Mouse (Mus musculus) heart, postnatal 0 days (tissue): ENCODE measurements around the gene Mknk2. TPM values are rescaled to one million over a fixed set of nuclear protein-coding genes. Genes with fewer than 3 reads are reported as not detected.

ENCODE experiments used
- ATAC-seq: fragments of 200-750 bp; cut with Nextera tagmentation; 2 replicates; pipeline ENCODE4 v1.8.0; 2017; ENCODE audit warnings: low read depth, moderate number of reproducible peaks, moderate library complexity; ENCODE audit not compliant: insufficient read depth
- DNase-seq: peaks from one replicate; pipeline ENCODE4 v3.0.0-alpha.2; 2016; ENCODE audit warnings: low spot score
- H3K27ac ChIP-seq: fragments of 300-500 bp; sonication (generic); 2 replicates; pipeline ENCODE4 v1.5.1; 2014; ENCODE audit warnings: low read depth, mild to moderate bottlenecking
- H3K27me3 ChIP-seq: fragments of 300-500 bp; sonication (generic); 2 replicates; pipeline ENCODE4 v1.6.1; 2014; ENCODE audit warnings: low read length, mixed read lengths; ENCODE audit not compliant: control insufficient read depth, insufficient read depth
- H3K36me3 ChIP-seq: fragments of 300-500 bp; sonication (generic); replicated peaks from 2 replicates; pipeline ENCODE4 v1.6.1; 2014; ENCODE audit warnings: low read length, mixed read lengths; ENCODE audit not compliant: control insufficient read depth, insufficient read depth
- H3K4me1 ChIP-seq: fragments of 300-500 bp; sonication (generic); 2 replicates; pipeline ENCODE4 v1.6.1; 2014; ENCODE audit warnings: antibody characterized with exemption; ENCODE audit not compliant: control insufficient read depth, insufficient read depth
- H3K4me2 ChIP-seq: fragments of 300-500 bp; sonication (generic); 2 replicates; pipeline ENCODE4 v1.6.1; 2014; ENCODE audit warnings: low read depth, mild to moderate bottlenecking, low read length, moderate library complexity
- H3K4me3 ChIP-seq: fragments of 300-500 bp; sonication (generic); 2 replicates; pipeline ENCODE4 v1.5.1; 2014; ENCODE audit warnings: low read depth, low read length
- H3K9ac ChIP-seq: fragments of 300-500 bp; sonication (generic); replicated peaks from 2 replicates; pipeline ENCODE4 v1.6.1; 2014; ENCODE audit warnings: low read depth, low read length, mixed read lengths
- H3K9me3 ChIP-seq: fragments of 300-500 bp; sonication (generic); replicated peaks from 2 replicates; pipeline ENCODE4 v1.6.1; 2016; ENCODE audit warnings: low read length; ENCODE audit not compliant: control insufficient read depth
- CTCF ChIP-seq: IDR thresholded peaks from 2 replicates; pipeline ENCODE4 v1.5.1; 2016; ENCODE audit warnings: antibody characterized with exemption, control low read depth, low read depth
- EP300 ChIP-seq: IDR thresholded peaks from 2 replicates; pipeline ENCODE4 v1.6.1; 2016; ENCODE audit warnings: antibody characterized with exemption, low read depth
- WGBS: fragments of 180-500 bp; shearing (Covaris S2); extraction: QIAGEN DNeasy Blood & Tissue Kit; methylation state at CpG from one replicate; pipeline ENCODE4 v1.1.7; 2014; 5-methylcytosine and 5-hydroxymethylcytosine counted together
- polyA plus RNA-seq: library from polyadenylated mRNA; unstranded; fragments of >200 nt; fragmentation: Nextera tagmentation; extraction: Ambion mirVana; gene quantifications from 2 replicates; pipeline ENCODE4 v1.2.1, GENCODE M21; 2015
- total RNA-seq: library from RNA; depleted of rRNA; stranded (reverse); fragments of >200 nt; gene quantifications from 2 replicates; pipeline ENCODE4 v1.2.3, GENCODE M21; 2014; ENCODE audit warnings: low replicate concordance

Gene Mknk2
- total and polyA plus RNA-seq, 2 experiments from 2014 or later = 76.9 to 150 TPM

DNA sequence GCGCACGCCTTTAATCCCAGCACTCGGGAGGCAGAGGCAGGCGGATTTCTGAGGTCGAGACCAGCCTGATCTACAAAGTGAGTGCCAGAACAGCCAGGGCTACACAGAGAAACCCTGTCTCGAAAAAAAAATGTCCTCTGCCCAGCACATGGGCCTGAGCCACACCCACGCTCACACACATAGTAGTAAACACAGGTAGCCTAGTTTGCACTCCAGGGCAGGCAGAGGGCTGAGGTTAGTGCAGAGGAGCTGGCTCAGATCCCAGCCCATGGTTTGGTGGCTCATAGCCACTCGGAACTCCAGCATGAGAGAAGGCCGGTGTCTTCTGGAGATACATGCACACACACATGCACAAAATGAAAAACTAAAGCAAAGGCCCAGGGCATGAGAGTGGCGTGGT is 31.0 kb downstream of the Mknk2 start:
- DNase-seq (no peak), ATAC-seq (no peak)
- H3K27me3 ChIP-seq = no peaks in the 10 kb centered on the region
- TF ChIP-seq CTCF (no peak), EP300 (no peak)
- no peak overlapping the region for H3K9ac ChIP-seq
- no peaks in the 10 kb centered on the region for H3K4me1 ChIP-seq
- H3K9me3 ChIP-seq = no peaks in the 10 kb centered on the region
- no peak overlapping the region for H3K4me2 ChIP-seq
- 90% methylated on average over 10 of the region's 10 CpGs for WGBS
- no peak overlapping the region for H3K27ac ChIP-seq
- H3K4me3 ChIP-seq = no peak overlapping the region
- H3K36me3 ChIP-seq = peaks cover 57% of the 10 kb centered on the region

GRCm38 (mm10) chr10:80635345-80635744 is 42.6 kb downstream of the Mknk2 start:
- Histone ChIP-seq H3K27me3 (no peaks in the 10 kb centered on the region), H3K9me3 (no peaks in the 10 kb centered on the region), H3K9ac (no peak overlapping the region), H3K4me1 (peaks cover 3% of the 10 kb centered on the region; the same call in 1 of the 2 replicates), H3K4me2 (no peak overlapping the region), H3K27ac (no peak overlapping the region), H3K4me3 (no peak overlapping the region), H3K36me3 (peaks cover 64% of the 10 kb centered on the region)
- ATAC-seq = no peak
- no peak for DNase-seq
- WGBS = 81% methylated on average over 6 of the region's 6 CpGs
- no peak for TF ChIP-seq CTCF
- TF ChIP-seq EP300 = no peak

DNA sequence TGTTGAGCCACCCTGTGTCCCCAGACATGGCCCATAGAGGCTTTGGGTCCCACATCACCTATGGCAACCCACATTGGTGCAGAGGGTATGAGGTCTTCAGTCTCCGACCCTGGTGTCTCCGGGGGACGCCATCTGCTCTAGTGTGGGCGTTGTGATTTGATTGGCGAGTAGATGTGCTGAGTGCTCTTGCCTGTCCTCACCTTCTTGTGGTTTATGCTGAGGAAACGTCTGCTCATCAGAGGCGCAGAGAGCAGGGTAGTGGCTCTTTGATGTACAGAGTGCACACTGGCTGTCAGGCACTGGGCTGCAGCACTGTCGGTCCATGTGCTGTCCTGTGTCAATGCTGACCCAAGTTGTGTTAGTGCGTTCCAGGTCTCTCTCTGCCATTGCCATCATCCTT is 49.0 kb downstream of the Mknk2 start:
- DNase-seq (no peak), ATAC-seq (no peak)
- Histone ChIP-seq H3K9ac (no peak overlapping the region), H3K4me1 (peaks cover 36% of the 10 kb centered on the region), H3K27ac (no peak overlapping the region), H3K4me2 (no peak overlapping the region), H3K27me3 (no peaks in the 10 kb centered on the region), H3K4me3 (no peak overlapping the region), H3K9me3 (no peaks in the 10 kb centered on the region), H3K36me3 (peaks cover under 1% of the 10 kb centered on the region; the same call in 1 of the 2 replicates)
- TF ChIP-seq EP300 = no peak
- no peak for TF ChIP-seq CTCF
- 66% methylated on average over 9 of the region's 9 CpGs for WGBS

DNA sequence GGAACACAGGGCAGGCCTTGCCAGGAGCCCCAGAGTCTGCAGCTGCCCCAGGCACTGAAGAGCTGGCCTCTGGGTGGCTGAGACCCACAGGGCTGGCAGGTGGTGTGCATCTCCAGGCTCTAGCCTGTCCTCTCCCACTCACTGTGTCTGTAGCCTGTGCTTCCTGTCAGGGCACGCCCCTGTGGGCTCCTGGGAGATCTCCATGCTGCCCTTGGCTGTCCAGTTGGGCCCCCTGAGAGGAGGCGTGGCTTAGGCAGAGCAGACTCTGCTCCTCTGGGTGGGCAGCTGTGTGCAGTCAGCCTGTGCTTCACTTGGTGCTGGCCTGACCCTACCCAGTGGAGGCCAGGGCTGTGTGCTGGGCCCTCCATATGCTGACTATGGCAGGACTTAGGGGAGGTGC is 50.2 kb downstream of the Mknk2 start:
- WGBS = 22% methylated on average over 2 of the region's 2 CpGs
- H3K9ac ChIP-seq = no peak overlapping the region
- no peak overlapping the region for H3K4me2 ChIP-seq
- no peaks in the 10 kb centered on the region; the same call in 1 of the 2 replicates for H3K36me3 ChIP-seq
- DNase-seq (peak; percentile 16), ATAC-seq (peak; percentile 15; the same call in 1 of the 2 replicates)
- no peaks in the 10 kb centered on the region for H3K9me3 ChIP-seq
- TF ChIP-seq CTCF (no peak), EP300 (no peak)
- no peak overlapping the region for H3K27ac ChIP-seq
- no peak overlapping the region for H3K4me3 ChIP-seq
- peaks cover 42% of the 10 kb centered on the region for H3K4me1 ChIP-seq
- no peaks in the 10 kb centered on the region for H3K27me3 ChIP-seq

- no peak overlapping the region for H3K4me3 ChIP-seq
- no peak for DNase-seq
- no peak overlapping the region for H3K27ac ChIP-seq
- H3K4me1 ChIP-seq = peaks cover 47% of the 10 kb centered on the region
- no peak overlapping the region for H3K9ac ChIP-seq
- no peaks in the 10 kb centered on the region; the same call in 1 of the 2 replicates for H3K36me3 ChIP-seq
- no peak for TF ChIP-seq CTCF
- TF ChIP-seq EP300 = no peak
- H3K9me3 ChIP-seq = no peaks in the 10 kb centered on the region
- no peak overlapping the region for H3K4me2 ChIP-seq
- ATAC-seq = no peak
- no peaks in the 10 kb centered on the region for H3K27me3 ChIP-seq
- WGBS = 87% methylated on average over 4 of the region's 4 CpGs
These were observed 52.1 kb downstream of the Mknk2 start for GRCm38 (mm10) chr10:80625764-80626163.

GRCm38 (mm10) chr10:80623457-80624191 is 54.3 kb downstream of the Mknk2 start:
- DNase-seq (peak; percentile 26), ATAC-seq (no peak)
- H3K9me3 ChIP-seq = no peaks in the 10 kb centered on the region
- TF ChIP-seq CTCF (no peak), EP300 (0 out of 2 replicates have a peak, but pooled peaks have one; percentile 17)
- peak overlapping the region; percentile 85 for H3K4me2 ChIP-seq
- H3K27ac ChIP-seq = peak overlapping the region; percentile 88
- WGBS = 12% methylated on average over 15 of the region's 15 CpGs
- H3K27me3 ChIP-seq = no peaks in the 10 kb centered on the region
- H3K9ac ChIP-seq = peak overlapping the region; percentile 77
- peak overlapping the region; percentile 82 for H3K4me3 ChIP-seq
- peaks cover 31% of the 10 kb centered on the region for H3K4me1 ChIP-seq
- no peaks in the 10 kb centered on the region; the same call in 1 of the 2 replicates for H3K36me3 ChIP-seq
